Mouse (Mus musculus) right cerebral cortex, postnatal 14 days (tissue): ENCODE measurements around the gene Vmn2r121.

Experiments used
- DNase-seq: peaks from one replicate; pipeline ENCODE4 v3.0.0; 2022

The Vmn2r121 gene

GRCm38 (mm10) chrX:124135852-124136251, at the start of gene Vmn2r121:
Gene Vmn2r121 (minus strand): TSS chrX:124135952.
- DNase-seq = no peak
